Mouse (Mus musculus) kidney, postnatal 0 days (tissue): ENCODE results near the gene Rlf. TPM values are rescaled to one million over a fixed set of nuclear protein-coding genes. Genes with fewer than 3 reads are reported as not detected.

Source experiments
- ATAC-seq: fragments of 200-750 bp; cut with Nextera tagmentation; replicated peaks from 2 replicates; pipeline ENCODE4 v1.8.0; 2017; ENCODE audit warnings: low read depth, moderate number of reproducible peaks, moderate TSS enrichment, moderate library complexity; ENCODE audit not compliant: low FRiP score
- DNase-seq: peaks from one replicate; pipeline ENCODE4 v3.0.0-alpha.2; 2016; ENCODE audit warnings: low spot score
- H3K27ac ChIP-seq: fragments of 300-500 bp; sonication (generic); 2 replicates; pipeline ENCODE4 v1.5.1; 2014; ENCODE audit warnings: mild to moderate bottlenecking
- H3K27me3 ChIP-seq: fragments of 300-500 bp; sonication (generic); 2 replicates; pipeline ENCODE4 v1.6.1; 2014; ENCODE audit warnings: low read length, mixed read lengths; ENCODE audit not compliant: insufficient read depth
- H3K36me3 ChIP-seq: fragments of 300-500 bp; sonication (generic); 2 replicates; pipeline ENCODE4 v1.6.1; 2014; ENCODE audit warnings: low read length, mixed read lengths; ENCODE audit not compliant: insufficient read depth
- H3K4me1 ChIP-seq: fragments of 300-500 bp; sonication (generic); replicated peaks from 2 replicates; pipeline ENCODE4 v1.6.1; 2014; ENCODE audit warnings: antibody characterized with exemption, low read length, mixed read lengths; ENCODE audit not compliant: insufficient read depth
- H3K4me2 ChIP-seq: fragments of 300-500 bp; sonication (generic); 2 replicates; pipeline ENCODE4 v1.6.1; 2014; ENCODE audit warnings: mild to moderate bottlenecking, low read length, moderate library complexity, mixed read lengths
- H3K4me3 ChIP-seq: fragments of 300-500 bp; sonication (generic); replicated peaks from 2 replicates; pipeline ENCODE4 v1.5.1; 2014; ENCODE audit warnings: low read depth, low read length
- H3K9ac ChIP-seq: fragments of 300-500 bp; sonication (generic); 2 replicates; pipeline ENCODE4 v1.6.1; 2014; ENCODE audit warnings: low read depth, low read length
- H3K9me3 ChIP-seq: fragments of 300-500 bp; sonication (generic); replicated peaks from 2 replicates; pipeline ENCODE4 v1.6.1; 2016; ENCODE audit warnings: low read length, inconsistent platforms, mixed read lengths
- CTCF ChIP-seq: IDR thresholded peaks from 2 replicates; pipeline ENCODE4 v1.5.1; 2016; ENCODE audit warnings: antibody characterized with exemption, low read depth, mild to moderate bottlenecking, moderate library complexity
- WGBS: fragments of 180-500 bp; shearing (Covaris S2); extraction: QIAGEN DNeasy Blood & Tissue Kit; methylation state at CpG from one replicate; pipeline ENCODE4 v1.1.7; 2014; 5-methylcytosine and 5-hydroxymethylcytosine counted together
- polyA plus RNA-seq: library from polyadenylated mRNA; unstranded; fragments of >200 nt; fragmentation: Nextera tagmentation; extraction: Ambion mirVana; gene quantifications from 2 replicates; pipeline ENCODE4 v1.2.1, GENCODE M21; 2015

Rlf gene
- polyA plus RNA-seq, 1 experiment from 2014 or later, result 11.9 TPM

GRCm38 (mm10) chr4:121208911-121209310 lies 6.0 kb downstream of the Rlf start:
- ATAC-seq (no peak), DNase-seq (no peak)
- WGBS, result 77% methylated on average over 4 of the region's 4 CpGs
- H3K27ac ChIP-seq, result no peak overlapping the region
- H3K4me1 ChIP-seq, result peaks cover 9% of the 10 kb centered on the region; the same call in 1 of the 2 replicates
- no peaks in the 10 kb centered on the region for H3K27me3 ChIP-seq
- H3K4me3 ChIP-seq, result no peak overlapping the region
- no peaks in the 10 kb centered on the region for H3K9me3 ChIP-seq
- H3K9ac ChIP-seq, result no peak overlapping the region
- TF ChIP-seq CTCF, result no peak
- no peak overlapping the region for H3K4me2 ChIP-seq
- H3K36me3 ChIP-seq, result no peaks in the 10 kb centered on the region

DNA sequence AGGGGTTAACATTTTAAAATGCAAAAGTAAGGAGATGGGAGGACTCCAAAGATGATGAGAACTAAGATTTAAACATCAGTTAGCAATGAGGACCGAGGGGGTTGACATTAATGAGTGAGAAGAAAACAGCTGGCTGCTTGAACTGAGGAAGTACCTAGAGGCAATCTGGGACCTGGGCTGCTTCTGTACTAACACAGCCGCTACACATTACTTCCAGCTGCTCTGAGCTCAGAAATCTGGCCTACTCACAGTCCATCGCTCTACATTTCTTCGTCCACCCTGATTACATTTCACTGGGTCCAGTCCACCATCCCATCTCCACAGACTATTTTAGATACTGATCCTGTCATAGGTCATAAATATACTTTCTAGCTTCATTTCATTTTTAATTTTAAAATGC lies 17.0 kb downstream of the Rlf start:
- no peak overlapping the region for H3K27ac ChIP-seq
- H3K4me1 ChIP-seq, result no peaks in the 10 kb centered on the region
- 67% methylated on average over 4 of the region's 4 CpGs for WGBS
- TF ChIP-seq CTCF, result no peak
- H3K27me3 ChIP-seq, result no peaks in the 10 kb centered on the region
- H3K9ac ChIP-seq, result no peak overlapping the region
- ATAC-seq (no peak), DNase-seq (peak; percentile 7)
- H3K4me3 ChIP-seq, result no peak overlapping the region
- H3K9me3 ChIP-seq, result no peaks in the 10 kb centered on the region
- H3K4me2 ChIP-seq, result no peak overlapping the region
- no peaks in the 10 kb centered on the region for H3K36me3 ChIP-seq

DNA sequence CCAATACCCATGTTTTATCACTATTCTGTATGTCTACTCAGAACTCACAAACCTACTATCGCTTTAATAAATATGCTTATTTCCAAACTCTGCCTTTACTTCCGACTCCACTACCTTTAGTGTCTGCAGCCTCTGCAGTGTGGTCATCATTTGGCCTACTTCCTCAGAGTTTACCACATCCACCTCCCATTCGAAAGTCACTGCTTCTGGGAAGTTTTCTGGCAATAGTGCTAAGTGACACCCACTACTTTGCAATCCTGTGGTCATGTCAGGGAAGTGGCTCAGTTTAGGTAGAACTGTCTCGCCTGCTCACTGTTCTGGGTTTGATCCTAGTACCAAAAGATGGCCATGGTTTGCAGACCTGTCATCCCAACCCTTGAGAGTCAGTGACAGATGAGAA lies 17.9 kb downstream of the Rlf start:
- Histone ChIP-seq H3K9me3 (no peaks in the 10 kb centered on the region), H3K9ac (no peak overlapping the region), H3K27ac (no peak overlapping the region), H3K36me3 (no peaks in the 10 kb centered on the region), H3K4me3 (no peak overlapping the region), H3K4me2 (no peak overlapping the region), H3K27me3 (no peaks in the 10 kb centered on the region), H3K4me1 (no peaks in the 10 kb centered on the region)
- no peak for TF ChIP-seq CTCF
- 95% methylated on average over 4 of the region's 4 CpGs for WGBS
- no peak for ATAC-seq
- DNase-seq, result no peak

DNA sequence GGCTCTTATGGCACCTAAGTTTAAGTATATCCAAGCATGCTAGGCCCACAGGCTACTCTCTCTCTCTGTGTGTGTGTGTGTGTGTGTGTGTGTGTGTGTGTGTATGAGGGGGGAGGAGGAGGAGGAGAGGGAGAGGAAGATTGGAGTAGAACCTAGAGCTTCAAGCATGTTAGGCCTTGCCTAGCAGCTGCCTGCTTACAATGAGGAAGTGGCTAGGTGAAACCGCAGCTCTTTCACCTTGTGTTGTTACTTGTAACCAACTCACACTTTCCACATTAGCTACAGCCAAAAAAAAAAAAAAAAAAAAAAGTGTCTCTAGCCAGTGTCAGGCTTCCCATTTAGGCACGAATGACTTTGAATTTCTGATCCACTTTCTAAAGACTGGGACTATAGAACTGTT lies 18.7 kb downstream of the Rlf start:
- DNase-seq, result no peak
- no peak overlapping the region for H3K4me3 ChIP-seq
- H3K9me3 ChIP-seq, result no peaks in the 10 kb centered on the region
- no peak overlapping the region for H3K9ac ChIP-seq
- H3K36me3 ChIP-seq, result no peaks in the 10 kb centered on the region
- 97% methylated on average over 2 of the region's 2 CpGs for WGBS
- no peaks in the 10 kb centered on the region for H3K4me1 ChIP-seq
- no peak overlapping the region for H3K27ac ChIP-seq
- H3K27me3 ChIP-seq, result no peaks in the 10 kb centered on the region
- no peak for TF ChIP-seq CTCF
- no peak for ATAC-seq
- no peak overlapping the region for H3K4me2 ChIP-seq

DNA sequence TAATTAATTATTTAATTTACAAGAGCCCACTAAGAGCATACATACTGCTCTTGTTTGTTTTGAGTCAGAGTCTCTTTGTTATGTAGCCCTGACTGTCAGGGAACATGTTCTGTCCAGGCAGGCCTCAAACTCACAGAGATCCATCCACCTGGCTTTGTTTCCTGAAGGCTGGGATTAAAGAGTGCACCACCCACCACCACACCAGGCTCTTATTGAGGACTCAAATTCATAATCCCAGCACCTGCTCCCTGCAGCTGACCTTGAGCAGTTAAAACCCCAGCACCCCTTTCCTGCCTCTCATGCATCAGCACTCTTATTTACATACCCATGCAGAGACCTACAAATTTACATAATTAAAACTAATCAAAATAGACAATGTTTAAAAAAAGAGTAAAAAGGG lies 20.1 kb downstream of the Rlf start:
- TF ChIP-seq CTCF, result no peak
- Histone ChIP-seq H3K4me1 (no peaks in the 10 kb centered on the region), H3K4me2 (no peak overlapping the region), H3K4me3 (no peak overlapping the region), H3K27ac (no peak overlapping the region), H3K27me3 (no peaks in the 10 kb centered on the region), H3K9ac (no peak overlapping the region), H3K36me3 (no peaks in the 10 kb centered on the region), H3K9me3 (no peaks in the 10 kb centered on the region)
- DNase-seq, result no peak
- ATAC-seq, result no peak

DNA sequence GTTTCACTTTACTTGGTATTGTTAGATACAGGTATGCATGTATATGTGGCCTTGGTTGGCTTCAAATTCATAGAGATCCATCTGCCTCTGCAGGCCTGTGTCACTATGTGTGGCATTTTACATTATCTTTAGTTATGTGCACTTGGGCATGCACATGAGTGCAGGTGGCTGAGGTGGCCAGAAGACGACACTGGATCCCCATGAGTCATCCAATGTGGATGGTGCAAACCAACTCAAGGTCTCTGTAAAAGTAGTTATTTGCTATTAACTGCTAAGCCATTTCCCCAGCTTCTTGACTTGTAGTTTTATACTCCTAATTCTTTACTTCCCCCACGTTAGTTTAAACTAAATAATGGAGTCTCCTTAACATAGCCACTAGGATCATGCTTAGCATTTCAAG lies 22.6 kb downstream of the Rlf start:
- Histone ChIP-seq H3K9ac (no peak overlapping the region), H3K9me3 (no peaks in the 10 kb centered on the region), H3K4me3 (no peak overlapping the region), H3K4me1 (no peaks in the 10 kb centered on the region), H3K4me2 (no peak overlapping the region), H3K27me3 (no peaks in the 10 kb centered on the region), H3K36me3 (0 out of 2 replicates have a peak, but pooled peaks cover 4% of the 10 kb centered on the region), H3K27ac (no peak overlapping the region)
- ATAC-seq (no peak), DNase-seq (no peak)
- TF ChIP-seq CTCF, result no peak
- 89% methylated on average over 2 of the region's 2 CpGs for whole genome bisulfite sequencing

DNA sequence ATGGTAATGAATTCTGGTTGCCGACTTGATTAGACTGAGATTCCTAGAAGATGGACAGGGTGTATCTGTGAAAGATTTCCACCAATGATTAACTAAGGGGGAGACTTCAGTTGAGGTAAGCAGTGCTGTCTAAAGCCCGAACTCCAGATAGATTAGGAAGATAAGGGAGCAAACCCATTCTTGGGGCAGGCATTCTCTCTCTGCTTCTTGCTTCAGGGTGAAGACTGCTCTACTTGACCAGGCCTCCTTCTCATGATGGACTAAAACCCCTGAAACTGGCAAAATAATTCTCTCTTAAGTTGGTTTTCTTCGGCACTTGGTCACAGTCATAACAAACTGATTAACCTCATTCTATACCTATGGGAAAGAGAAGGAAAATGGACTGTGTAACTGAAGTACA lies 25.5 kb downstream of the Rlf start:
- ATAC-seq (no peak), DNase-seq (no peak)
- H3K27ac ChIP-seq, result no peak overlapping the region
- H3K4me2 ChIP-seq, result no peak overlapping the region
- H3K4me3 ChIP-seq, result no peak overlapping the region
- H3K4me1 ChIP-seq, result no peaks in the 10 kb centered on the region
- 80% methylated on average over 3 of the region's 3 CpGs for WGBS
- TF ChIP-seq CTCF, result no peak
- no peak overlapping the region for H3K9ac ChIP-seq
- no peaks in the 10 kb centered on the region for H3K9me3 ChIP-seq
- no peaks in the 10 kb centered on the region for H3K27me3 ChIP-seq
- 0 out of 2 replicates have a peak, but pooled peaks cover 8% of the 10 kb centered on the region for H3K36me3 ChIP-seq
